Mouse (Mus musculus): ENCODE data around the gene Eml4. TPM values are rescaled to one million over a fixed set of nuclear protein-coding genes. Genes with fewer than 3 reads are reported as not detected.
A peak's percentile ranks its signal among the peaks of the same experiment; 100 is the strongest.

Gene Eml4
- polyA plus RNA-seq, 1 experiment, result 13.0 TPM

DNA sequence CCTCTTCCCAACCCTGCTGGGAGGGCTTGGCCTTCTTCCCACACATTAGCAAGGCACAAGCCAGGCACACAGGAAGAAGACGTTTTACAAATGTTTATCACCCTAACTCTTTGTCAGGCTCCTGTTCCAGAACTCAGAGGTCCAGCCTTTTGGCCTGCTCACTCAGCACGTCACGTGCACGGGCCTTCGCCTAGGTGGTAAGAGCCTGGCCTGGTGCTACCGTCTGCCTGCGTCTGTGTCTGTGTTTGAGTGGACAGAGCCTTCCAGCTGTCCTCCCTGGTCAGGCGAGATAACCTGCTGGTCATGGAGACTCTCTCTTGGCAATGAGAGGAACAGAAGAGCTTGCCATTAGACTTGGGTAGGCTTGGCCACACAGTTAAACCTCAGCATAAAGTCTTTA lies 100.6 kb downstream of the Eml4 start:
- H3K4me1 ChIP-seq (replicated peaks; ENCODE audit: control insufficient read depth, insufficient read depth, low read length), result peaks cover 3% of the 10 kb centered on the region
- no peak for DNase-seq
- TF ChIP-seq POLR2A (IDR thresholded peaks at IDR 0.05; ENCODE audit: control insufficient read depth, extremely low read depth, insufficient read depth, low read length, poor library complexity), result no peak
- TF ChIP-seq CTCF (IDR thresholded peaks at IDR 0.05; ENCODE audit: borderline replicate concordance, control insufficient read depth, extremely low read depth, insufficient read depth, low read length, poor library complexity), result no peak
- WGBS, result 98% methylated on average over 8 of the region's 8 CpGs
- H3K4me3 ChIP-seq (ENCODE audit: control insufficient read depth, insufficient read depth, low read length), result no peak overlapping the region
- peaks cover 4% of the 10 kb centered on the region for H3K36me3 ChIP-seq (ENCODE audit: control insufficient read depth, insufficient read depth, low read length)
- H3K27ac ChIP-seq (ENCODE audit: control insufficient read depth, insufficient read depth, low read length), result no peak overlapping the region
- H3K27me3 ChIP-seq (ENCODE audit: control insufficient read depth, insufficient read depth, low read length), result no peaks in the 10 kb centered on the region

DNA sequence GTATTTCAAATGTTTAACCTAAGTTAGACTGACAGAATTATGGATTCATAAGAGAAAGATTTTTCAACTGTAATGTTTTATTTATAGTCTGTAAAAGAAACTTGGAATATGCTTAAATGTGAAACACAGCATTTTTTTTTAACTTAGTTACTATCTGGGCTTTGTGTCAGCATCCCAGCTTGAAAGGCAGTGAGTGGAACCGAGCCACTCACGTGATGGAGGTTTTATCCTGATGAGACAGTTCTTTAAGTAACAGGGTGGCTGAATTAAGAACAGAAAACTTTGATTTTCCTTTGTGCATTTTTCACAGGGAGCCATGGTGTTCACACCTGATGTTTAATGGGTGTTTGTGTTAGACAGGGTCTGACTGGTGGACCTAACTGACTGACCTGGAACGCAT lies 101.1 kb downstream of the Eml4 start:
- peaks cover 4% of the 10 kb centered on the region for H3K36me3 ChIP-seq (ENCODE audit: control insufficient read depth, insufficient read depth, low read length)
- H3K4me1 ChIP-seq (replicated peaks; ENCODE audit: control insufficient read depth, insufficient read depth, low read length), result peaks cover 4% of the 10 kb centered on the region
- DNase-seq, result no peak
- no peak for TF ChIP-seq POLR2A (IDR thresholded peaks at IDR 0.05; ENCODE audit: control insufficient read depth, extremely low read depth, insufficient read depth, low read length, poor library complexity)
- TF ChIP-seq CTCF (IDR thresholded peaks at IDR 0.05; ENCODE audit: borderline replicate concordance, control insufficient read depth, extremely low read depth, insufficient read depth, low read length, poor library complexity), result no peak
- 96% methylated on average over 3 of the region's 3 CpGs for WGBS
- H3K27me3 ChIP-seq (ENCODE audit: control insufficient read depth, insufficient read depth, low read length), result no peaks in the 10 kb centered on the region
- no peak overlapping the region for H3K4me3 ChIP-seq (ENCODE audit: control insufficient read depth, insufficient read depth, low read length)
- H3K27ac ChIP-seq (ENCODE audit: control insufficient read depth, insufficient read depth, low read length), result no peak overlapping the region

DNA sequence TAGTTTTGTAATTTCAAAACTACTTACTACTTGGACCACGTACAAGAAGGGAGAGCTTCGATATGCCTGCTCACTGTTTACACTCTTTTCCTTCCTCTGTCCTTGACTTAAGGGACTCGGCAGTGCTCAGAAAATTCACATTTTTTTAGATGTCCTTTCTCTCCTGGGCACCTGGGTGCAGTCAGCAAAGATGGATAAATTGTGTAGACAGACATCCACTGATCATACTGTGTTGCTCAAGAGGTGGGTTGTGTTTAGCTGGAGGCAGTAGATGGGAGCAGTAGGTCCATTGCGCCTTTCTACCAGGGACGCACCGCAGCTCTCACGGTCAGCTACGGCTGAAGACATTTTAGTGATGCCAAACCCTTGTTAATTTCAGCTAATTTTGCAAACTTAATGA lies 101.7 kb downstream of the Eml4 start:
- WGBS, result 99% methylated on average over 8 of the region's 8 CpGs

DNA sequence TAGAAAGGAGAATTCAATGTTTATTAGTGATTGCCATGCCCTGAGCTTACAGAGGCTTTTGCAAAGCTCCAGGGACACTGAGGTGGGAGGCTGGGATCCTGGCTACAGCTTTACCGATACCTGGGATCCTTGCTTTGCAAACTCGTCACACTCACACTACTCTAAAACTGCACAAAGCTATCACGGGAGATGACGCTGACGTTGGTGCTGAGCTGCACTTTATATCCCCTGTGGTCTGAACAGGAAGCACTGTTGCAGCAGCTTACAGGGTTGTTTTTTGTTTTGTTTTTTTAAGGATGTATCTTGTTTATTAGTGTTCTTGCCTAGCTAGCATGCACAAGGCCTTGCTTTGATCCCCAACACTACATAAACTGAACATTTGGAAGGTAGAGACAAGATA lies 102.9 kb downstream of the Eml4 start:
- WGBS, result 32% methylated on average over 5 of the region's 5 CpGs
- peak; percentile 8 for DNase-seq
- H3K36me3 ChIP-seq (ENCODE audit: control insufficient read depth, insufficient read depth, low read length), result peaks cover 4% of the 10 kb centered on the region

More for the DNA sequence above, 101.7 kb downstream of the Eml4 start:
- Histone ChIP-seq H3K4me1 (replicated peaks; ENCODE audit: control insufficient read depth, insufficient read depth, low read length) (peaks cover 7% of the 10 kb centered on the region), H3K27me3 (ENCODE audit: control insufficient read depth, insufficient read depth, low read length) (no peaks in the 10 kb centered on the region), H3K36me3 (ENCODE audit: control insufficient read depth, insufficient read depth, low read length) (peaks cover 4% of the 10 kb centered on the region), H3K4me3 (ENCODE audit: control insufficient read depth, insufficient read depth, low read length) (no peak overlapping the region), H3K27ac (ENCODE audit: control insufficient read depth, insufficient read depth, low read length) (no peak overlapping the region)
- TF ChIP-seq CTCF (IDR thresholded peaks at IDR 0.05; ENCODE audit: borderline replicate concordance, control insufficient read depth, extremely low read depth, insufficient read depth, low read length, poor library complexity) (no peak), POLR2A (IDR thresholded peaks at IDR 0.05; ENCODE audit: control insufficient read depth, extremely low read depth, insufficient read depth, low read length, poor library complexity) (no peak)
- DNase-seq, result no peak

DNA sequence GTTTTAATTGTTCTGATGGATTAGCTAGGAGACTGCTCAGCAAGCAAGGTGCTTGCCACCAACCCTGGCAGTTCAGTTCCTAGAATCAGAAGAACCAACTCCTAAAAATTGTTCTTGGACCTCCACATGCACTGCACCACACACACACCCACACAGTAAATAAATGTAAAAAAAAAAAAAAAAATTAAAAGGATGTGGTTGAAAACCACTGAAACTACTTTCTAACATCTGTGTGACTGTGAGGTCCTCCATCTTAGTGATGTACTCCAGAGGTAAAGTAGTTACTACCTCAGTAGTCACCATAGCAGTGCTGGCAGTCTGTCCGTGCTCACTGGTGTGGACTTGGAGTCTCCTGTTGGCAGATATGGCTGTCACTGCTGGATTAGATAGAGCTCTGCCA lies 106.5 kb downstream of the Eml4 start:
- no peak for TF ChIP-seq POLR2A (IDR thresholded peaks at IDR 0.05; ENCODE audit: control insufficient read depth, extremely low read depth, insufficient read depth, low read length, poor library complexity)
- TF ChIP-seq CTCF (IDR thresholded peaks at IDR 0.05; ENCODE audit: borderline replicate concordance, control insufficient read depth, extremely low read depth, insufficient read depth, low read length, poor library complexity), result no peak
- peaks cover 5% of the 10 kb centered on the region; the same call in 1 of the 2 replicates for H3K36me3 ChIP-seq (ENCODE audit: control insufficient read depth, insufficient read depth, low read length)
- H3K4me1 ChIP-seq (replicated peaks; ENCODE audit: control insufficient read depth, insufficient read depth, low read length), result peaks cover 8% of the 10 kb centered on the region
- no peak for DNase-seq
- 16% methylated on average over 1 of the region's 1 CpGs for WGBS
- H3K4me3 ChIP-seq (ENCODE audit: control insufficient read depth, insufficient read depth, low read length), result no peak overlapping the region
- H3K27me3 ChIP-seq (ENCODE audit: control insufficient read depth, insufficient read depth, low read length), result no peaks in the 10 kb centered on the region
- no peak overlapping the region for H3K27ac ChIP-seq (ENCODE audit: control insufficient read depth, insufficient read depth, low read length)

More for the DNA sequence above, 102.9 kb downstream of the Eml4 start:
- TF ChIP-seq CTCF (IDR thresholded peaks at IDR 0.05; ENCODE audit: borderline replicate concordance, control insufficient read depth, extremely low read depth, insufficient read depth, low read length, poor library complexity), result no peak
- TF ChIP-seq POLR2A (IDR thresholded peaks at IDR 0.05; ENCODE audit: control insufficient read depth, extremely low read depth, insufficient read depth, low read length, poor library complexity), result no peak
- H3K4me3 ChIP-seq (ENCODE audit: control insufficient read depth, insufficient read depth, low read length), result no peak overlapping the region
- H3K27ac ChIP-seq (ENCODE audit: control insufficient read depth, insufficient read depth, low read length), result peak overlapping the region; percentile 43; the same call in 1 of the 2 replicates
- H3K4me1 ChIP-seq (replicated peaks; ENCODE audit: control insufficient read depth, insufficient read depth, low read length), result peaks cover 8% of the 10 kb centered on the region
- H3K27me3 ChIP-seq (ENCODE audit: control insufficient read depth, insufficient read depth, low read length), result no peaks in the 10 kb centered on the region

DNA sequence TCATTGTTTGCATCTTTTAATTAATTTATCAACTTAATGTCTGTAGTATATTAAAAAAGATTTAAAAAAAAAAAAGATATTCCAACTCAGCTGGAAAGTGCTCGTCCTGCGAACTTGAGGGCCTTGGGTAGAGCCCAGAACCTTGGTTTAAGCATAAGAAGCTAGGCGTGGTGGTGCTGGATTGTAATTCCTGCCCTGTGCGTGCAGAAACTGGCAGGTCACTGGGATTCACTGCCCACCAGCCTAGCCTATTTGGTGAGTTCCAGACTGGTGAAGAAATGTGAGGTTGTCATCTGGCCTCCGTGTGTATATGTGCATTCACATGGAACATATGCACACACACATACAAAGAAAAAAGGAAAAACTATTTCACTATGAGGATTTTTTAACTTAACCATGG lies 115.2 kb downstream of the Eml4 start:
- Histone ChIP-seq H3K27ac (ENCODE audit: control insufficient read depth, insufficient read depth, low read length) (no peak overlapping the region), H3K4me1 (replicated peaks; ENCODE audit: control insufficient read depth, insufficient read depth, low read length) (no peaks in the 10 kb centered on the region), H3K27me3 (ENCODE audit: control insufficient read depth, insufficient read depth, low read length) (no peaks in the 10 kb centered on the region), H3K36me3 (ENCODE audit: control insufficient read depth, insufficient read depth, low read length) (peaks cover 12% of the 10 kb centered on the region), H3K4me3 (ENCODE audit: control insufficient read depth, insufficient read depth, low read length) (no peak overlapping the region)
- WGBS, result 95% methylated on average over 5 of the region's 5 CpGs
- no peak for TF ChIP-seq CTCF (IDR thresholded peaks at IDR 0.05; ENCODE audit: borderline replicate concordance, control insufficient read depth, extremely low read depth, insufficient read depth, low read length, poor library complexity)
- no peak for TF ChIP-seq POLR2A (IDR thresholded peaks at IDR 0.05; ENCODE audit: control insufficient read depth, extremely low read depth, insufficient read depth, low read length, poor library complexity)
- DNase-seq, result no peak

DNA sequence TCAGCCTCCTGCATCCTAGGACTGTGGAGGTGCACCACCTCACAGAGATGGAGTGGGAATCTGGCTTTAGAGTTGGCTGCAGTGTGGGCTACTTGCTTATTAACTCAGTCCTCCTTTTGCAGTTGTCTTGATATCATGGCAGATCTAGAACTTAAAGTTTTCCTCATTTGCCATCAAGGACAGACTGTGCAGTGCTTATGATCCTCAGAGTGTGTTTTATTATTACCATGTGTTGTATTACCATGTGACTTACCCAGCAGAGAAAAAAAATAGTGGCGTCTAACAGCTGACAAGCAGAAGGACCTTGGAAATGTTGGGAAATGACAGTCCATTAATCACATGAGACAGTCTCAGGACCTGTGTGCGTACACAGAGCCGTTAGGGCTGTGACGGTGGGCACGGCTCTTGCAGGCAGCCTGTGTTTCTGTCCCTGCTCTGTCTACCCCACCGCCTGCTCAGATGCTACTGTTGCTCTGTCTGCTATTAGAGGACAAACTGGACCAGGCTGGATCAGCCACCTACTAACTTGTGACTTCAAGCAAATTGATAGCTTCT lies 116.0 kb downstream of the Eml4 start:
- Histone ChIP-seq H3K4me3 (ENCODE audit: control insufficient read depth, insufficient read depth, low read length) (no peak overlapping the region), H3K36me3 (ENCODE audit: control insufficient read depth, insufficient read depth, low read length) (peaks cover 10% of the 10 kb centered on the region; the same call in 1 of the 2 replicates), H3K4me1 (replicated peaks; ENCODE audit: control insufficient read depth, insufficient read depth, low read length) (no peaks in the 10 kb centered on the region), H3K27ac (ENCODE audit: control insufficient read depth, insufficient read depth, low read length) (no peak overlapping the region), H3K27me3 (ENCODE audit: control insufficient read depth, insufficient read depth, low read length) (no peaks in the 10 kb centered on the region)
- WGBS, result 98% methylated on average over 6 of the region's 6 CpGs
- no peak for DNase-seq
- TF ChIP-seq CTCF (IDR thresholded peaks at IDR 0.05; ENCODE audit: borderline replicate concordance, control insufficient read depth, extremely low read depth, insufficient read depth, low read length, poor library complexity), result no peak
- no peak for TF ChIP-seq POLR2A (IDR thresholded peaks at IDR 0.05; ENCODE audit: control insufficient read depth, extremely low read depth, insufficient read depth, low read length, poor library complexity)
